Mouse (Mus musculus): ENCODE results near the gene Tgm2. TPM values are rescaled to one million over a fixed set of nuclear protein-coding genes. Genes with fewer than 3 reads are reported as not detected.

Gene Tgm2
- total and polyA plus RNA-seq, 3 experiments, result 18.7 to 37.0 (median 23.5) TPM

DNA sequence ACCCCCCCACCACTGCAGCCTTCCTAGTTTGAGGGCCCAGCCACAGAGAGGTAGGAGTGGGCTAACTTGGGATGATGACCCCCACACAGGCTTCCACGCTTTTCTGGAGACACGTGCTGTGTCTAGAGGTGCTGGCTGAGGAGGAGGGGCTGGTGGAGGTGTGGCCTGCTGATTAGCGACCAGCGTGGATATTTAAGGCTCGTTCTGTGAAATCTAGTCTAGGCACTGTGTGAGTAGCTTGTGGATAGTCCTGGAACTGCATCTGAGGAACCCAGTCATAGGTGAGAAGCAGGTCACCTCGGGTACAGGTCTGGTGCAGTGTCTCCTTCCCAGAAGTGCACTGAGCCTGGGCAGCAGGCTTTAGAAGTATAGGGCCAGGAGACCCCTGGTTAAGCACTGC, 29.6 kb downstream of the Tgm2 start:
- no peak for TF ChIP-seq GATA2 (IDR thresholded peaks at IDR 0.05; ENCODE audit: borderline replicate concordance, low read depth, low read length)
- no peak for TF ChIP-seq POLR2AphosphoS5 (IDR thresholded peaks at IDR 0.05; ENCODE audit: insufficient replicate concordance, low read depth, low read length)
- no peak for TF ChIP-seq TAL1 (conservative IDR thresholded peaks at IDR 0.05; ENCODE audit: low read depth, low read length)
- TF ChIP-seq GATA1 (IDR thresholded peaks at IDR 0.05; ENCODE audit: borderline replicate concordance, low read length), result no peak
- TF ChIP-seq CTCF (IDR thresholded peaks at IDR 0.05; ENCODE audit: low read depth, low read length), result no peak
- H3K9me3 ChIP-seq (replicated peaks), result no peaks in the 10 kb centered on the region
- DNase-seq (ENCODE audit: low spot score) (no peak), ATAC-seq (ENCODE audit: extremely low read depth, insufficient number of reproducible peaks, low FRiP score, poor library complexity, severe bottlenecking) (no peak)
- H3K27me3 ChIP-seq (ENCODE audit: insufficient read depth, low read length), result no peaks in the 10 kb centered on the region
- no peak overlapping the region; the same call in 1 of the 2 replicates for H3K4me3 ChIP-seq (ENCODE audit: low read depth, low read length)
- peaks cover 55% of the 10 kb centered on the region for H3K36me3 ChIP-seq (replicated peaks)
- peaks cover 92% of the 10 kb centered on the region for H3K4me1 ChIP-seq (ENCODE audit: insufficient read depth, low read depth, low read length)

DNA sequence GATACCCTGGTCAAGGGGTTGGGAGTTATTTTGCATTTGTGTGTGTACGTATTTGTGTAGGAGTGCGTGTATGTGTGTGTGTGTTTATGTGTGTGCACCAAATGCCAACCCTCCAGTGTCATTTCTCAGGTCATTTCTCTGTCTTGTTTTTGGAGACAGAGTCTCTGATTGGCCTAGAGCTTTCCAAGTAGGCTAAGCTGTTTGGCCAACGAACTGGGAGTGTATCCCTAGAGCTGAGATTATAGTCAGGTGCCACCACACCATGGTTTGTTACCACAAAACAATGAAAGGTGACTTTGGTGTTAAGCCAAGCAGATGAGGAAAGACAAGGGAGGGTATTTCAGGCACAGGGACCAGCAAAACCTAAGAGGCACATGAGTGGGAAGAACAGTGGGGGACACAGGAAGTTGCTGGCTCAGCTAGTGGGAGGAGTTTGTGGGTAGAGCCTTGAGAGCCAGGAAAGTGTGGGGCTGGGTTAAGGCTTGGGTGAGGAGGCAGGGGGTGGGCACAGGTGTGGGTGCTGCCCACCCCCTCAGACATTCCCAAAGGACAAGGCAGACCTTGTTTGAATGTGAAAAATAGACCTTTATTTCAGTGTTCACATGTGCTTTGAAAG, 30.3 kb downstream of the Tgm2 start:
- TF ChIP-seq GATA1 (IDR thresholded peaks at IDR 0.05; ENCODE audit: borderline replicate concordance, low read length) (no peak), POLR2AphosphoS5 (IDR thresholded peaks at IDR 0.05; ENCODE audit: insufficient replicate concordance, low read depth, low read length) (no peak), GATA2 (IDR thresholded peaks at IDR 0.05; ENCODE audit: borderline replicate concordance, low read depth, low read length) (no peak), TAL1 (conservative IDR thresholded peaks at IDR 0.05; ENCODE audit: low read depth, low read length) (no peak), CTCF (IDR thresholded peaks at IDR 0.05; ENCODE audit: low read depth, low read length) (no peak)
- H3K4me1 ChIP-seq (ENCODE audit: insufficient read depth, low read depth, low read length), result peaks cover 95% of the 10 kb centered on the region
- H3K4me3 ChIP-seq (ENCODE audit: low read depth, low read length), result no peak overlapping the region; the same call in 1 of the 2 replicates
- H3K27me3 ChIP-seq (ENCODE audit: insufficient read depth, low read length), result no peaks in the 10 kb centered on the region
- peaks cover 48% of the 10 kb centered on the region for H3K36me3 ChIP-seq (replicated peaks)
- no peaks in the 10 kb centered on the region for H3K9me3 ChIP-seq (replicated peaks)
- ATAC-seq (ENCODE audit: extremely low read depth, insufficient number of reproducible peaks, low FRiP score, poor library complexity, severe bottlenecking) (0 out of 2 replicates have a peak, but pooled peaks have one; percentile 12), DNase-seq (ENCODE audit: low spot score) (peak; percentile 25)

DNA sequence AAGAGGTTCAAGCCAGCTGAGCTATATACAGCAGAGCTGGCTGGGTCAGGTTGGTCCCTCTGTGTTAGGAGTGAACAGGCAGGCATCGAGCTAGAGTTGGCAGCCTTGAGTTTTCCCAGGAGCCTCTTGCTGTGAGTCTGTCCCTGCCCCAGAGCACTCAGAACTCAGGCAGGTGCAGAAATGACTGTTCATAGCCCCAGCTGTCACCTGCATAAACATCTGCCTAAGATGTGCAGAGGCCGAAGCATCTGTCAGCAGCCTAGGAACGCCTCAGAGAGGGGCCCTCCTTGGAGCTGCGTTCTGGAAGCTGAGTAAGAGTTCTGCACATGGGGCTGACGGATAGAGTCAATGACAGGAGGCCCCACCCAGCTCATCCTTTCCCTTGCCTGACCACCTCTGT, 31.3 kb downstream of the Tgm2 start:
- TF ChIP-seq GATA2 (IDR thresholded peaks at IDR 0.05; ENCODE audit: borderline replicate concordance, low read depth, low read length), result no peak
- no peak for TF ChIP-seq POLR2AphosphoS5 (IDR thresholded peaks at IDR 0.05; ENCODE audit: insufficient replicate concordance, low read depth, low read length)
- TF ChIP-seq CTCF (IDR thresholded peaks at IDR 0.05; ENCODE audit: low read depth, low read length), result no peak
- no peak for TF ChIP-seq TAL1 (conservative IDR thresholded peaks at IDR 0.05; ENCODE audit: low read depth, low read length)
- TF ChIP-seq GATA1 (IDR thresholded peaks at IDR 0.05; ENCODE audit: borderline replicate concordance, low read length), result no peak
- Histone ChIP-seq H3K27me3 (ENCODE audit: insufficient read depth, low read length) (no peaks in the 10 kb centered on the region), H3K4me1 (ENCODE audit: insufficient read depth, low read depth, low read length) (peaks cover 88% of the 10 kb centered on the region), H3K4me3 (ENCODE audit: low read depth, low read length) (no peak overlapping the region), H3K9me3 (replicated peaks) (no peaks in the 10 kb centered on the region), H3K36me3 (replicated peaks) (peaks cover 38% of the 10 kb centered on the region)
- DNase-seq (ENCODE audit: low spot score) (no peak), ATAC-seq (ENCODE audit: extremely low read depth, insufficient number of reproducible peaks, low FRiP score, poor library complexity, severe bottlenecking) (no peak)

DNA sequence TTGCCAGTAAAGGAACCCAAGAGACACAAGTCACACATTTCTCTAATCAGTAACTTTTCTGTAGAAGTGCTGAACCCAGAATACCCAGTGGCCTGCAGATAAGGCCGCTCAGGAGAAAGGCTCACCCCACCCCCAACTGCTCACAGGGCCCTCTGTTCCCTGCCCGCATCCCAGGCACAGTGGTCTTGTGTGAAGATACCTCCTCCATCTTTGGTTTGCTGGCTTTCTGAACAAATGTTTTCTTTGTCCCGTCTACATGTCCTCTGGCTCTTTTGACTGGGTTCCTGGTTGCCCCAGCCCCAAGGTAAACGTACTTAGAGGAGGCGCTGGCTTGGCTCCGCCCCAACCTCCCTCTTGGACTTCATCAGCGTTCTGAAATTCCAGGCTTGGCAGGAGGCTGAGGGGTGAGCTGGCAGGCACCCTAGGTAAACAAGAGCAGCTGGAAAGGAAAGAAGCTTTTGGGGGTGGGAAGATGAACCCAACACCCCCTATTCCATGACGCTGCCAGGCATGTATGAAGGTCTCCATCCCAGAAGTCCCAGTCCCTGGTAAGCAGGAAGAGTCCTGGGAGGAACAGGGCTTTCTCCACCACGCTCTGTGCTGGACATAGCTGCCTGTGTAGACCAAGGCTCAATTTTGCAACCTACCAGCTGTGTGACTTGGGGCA, 32.5 kb downstream of the Tgm2 start:
- H3K9me3 ChIP-seq (replicated peaks), result no peaks in the 10 kb centered on the region
- ATAC-seq (ENCODE audit: extremely low read depth, insufficient number of reproducible peaks, low FRiP score, poor library complexity, severe bottlenecking) (peak; percentile 64), DNase-seq (ENCODE audit: low spot score) (peak; percentile 39)
- peak overlapping the region; percentile 59; the same call in 1 of the 2 replicates for H3K4me3 ChIP-seq (ENCODE audit: low read depth, low read length)
- TF ChIP-seq GATA2 (IDR thresholded peaks at IDR 0.05; ENCODE audit: borderline replicate concordance, low read depth, low read length) (no peak), TAL1 (conservative IDR thresholded peaks at IDR 0.05; ENCODE audit: low read depth, low read length) (0 out of 2 replicates have a peak, but pooled peaks have one; percentile 8)
- peaks cover 89% of the 10 kb centered on the region for H3K4me1 ChIP-seq (ENCODE audit: insufficient read depth, low read depth, low read length)
- H3K27me3 ChIP-seq (ENCODE audit: insufficient read depth, low read length), result no peaks in the 10 kb centered on the region
- peaks cover 27% of the 10 kb centered on the region for H3K36me3 ChIP-seq (replicated peaks)

DNA sequence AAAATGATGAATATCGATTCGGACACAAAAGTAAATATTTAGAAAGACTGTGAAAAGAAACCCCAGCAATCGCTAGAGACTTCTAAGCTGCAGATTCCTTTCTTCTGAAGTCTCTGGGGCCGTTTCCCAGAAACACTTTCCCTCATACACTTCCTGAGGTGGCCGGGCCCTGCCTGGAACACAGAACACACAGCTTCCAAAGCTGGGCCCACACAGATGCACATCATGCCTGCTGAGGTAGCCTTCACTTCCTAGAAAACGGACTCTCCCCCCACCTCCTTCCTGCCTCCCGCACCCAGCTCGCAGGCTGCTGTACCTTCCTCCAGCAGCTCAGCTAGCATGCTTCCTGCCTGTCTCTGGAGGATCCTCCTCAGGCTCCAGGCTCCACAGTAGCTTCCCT, 36.7 kb downstream of the Tgm2 start:
- peak; percentile 47; the same call in 1 of the 2 replicates for ATAC-seq (ENCODE audit: extremely low read depth, insufficient number of reproducible peaks, low FRiP score, poor library complexity, severe bottlenecking)
- H3K27me3 ChIP-seq (ENCODE audit: insufficient read depth, low read length), result peaks cover 5% of the 10 kb centered on the region; the same call in 1 of the 2 replicates
- peaks cover 75% of the 10 kb centered on the region for H3K4me1 ChIP-seq (ENCODE audit: insufficient read depth, low read depth, low read length)
- no peaks in the 10 kb centered on the region for H3K9me3 ChIP-seq (replicated peaks)
- no peaks in the 10 kb centered on the region for H3K36me3 ChIP-seq (replicated peaks)
- H3K4me3 ChIP-seq (ENCODE audit: low read depth, low read length), result peak overlapping the region; percentile 21; the same call in 1 of the 2 replicates
- no peak for TF ChIP-seq TAL1 (conservative IDR thresholded peaks at IDR 0.05; ENCODE audit: low read depth, low read length)
- TF ChIP-seq POLR2AphosphoS5 (IDR thresholded peaks at IDR 0.05; ENCODE audit: insufficient replicate concordance, low read depth, low read length), result no peak
- TF ChIP-seq CTCF (IDR thresholded peaks at IDR 0.05; ENCODE audit: low read depth, low read length), result no peak
- no peak for TF ChIP-seq GATA1 (IDR thresholded peaks at IDR 0.05; ENCODE audit: borderline replicate concordance, low read length)
- no peak for TF ChIP-seq GATA2 (IDR thresholded peaks at IDR 0.05; ENCODE audit: borderline replicate concordance, low read depth, low read length)
- DNase-seq (ENCODE audit: low spot score), result no peak

DNA sequence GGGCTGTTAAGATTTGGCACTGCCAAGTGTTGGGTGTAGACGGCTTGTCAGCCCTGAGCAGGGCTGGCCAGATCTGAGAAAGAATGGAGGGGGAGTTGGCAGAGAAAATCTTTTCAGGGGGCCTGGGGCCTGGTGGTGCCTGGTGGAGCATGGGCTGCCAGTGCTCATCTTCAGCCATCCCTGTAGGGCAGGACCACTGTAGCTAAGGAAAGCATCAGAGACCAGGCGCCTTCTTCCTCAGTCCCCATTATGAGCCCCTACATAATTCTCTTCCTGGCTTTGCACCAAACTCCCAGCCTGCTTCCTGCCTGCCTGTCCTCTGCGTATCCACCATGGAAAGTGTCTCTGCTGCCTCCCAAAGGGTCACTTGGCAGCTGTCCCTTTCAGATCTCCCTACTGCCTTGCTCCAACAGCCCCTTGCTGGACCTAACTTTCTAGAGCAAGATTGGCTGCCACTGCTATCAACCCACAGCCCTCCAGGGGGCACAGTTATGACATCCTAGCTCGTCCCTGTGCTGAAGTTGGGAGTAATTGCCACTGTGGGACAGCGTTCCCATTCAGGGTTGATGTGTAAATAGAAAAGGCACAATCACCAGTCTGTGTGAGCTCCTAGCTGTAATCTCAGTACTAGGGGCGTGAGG, 39.2 kb downstream of the Tgm2 start:
- Histone ChIP-seq H3K27me3 (ENCODE audit: insufficient read depth, low read length) (peaks cover 20% of the 10 kb centered on the region), H3K9me3 (replicated peaks) (no peaks in the 10 kb centered on the region), H3K4me3 (ENCODE audit: low read depth, low read length) (no peak overlapping the region), H3K4me1 (ENCODE audit: insufficient read depth, low read depth, low read length) (peaks cover 53% of the 10 kb centered on the region), H3K36me3 (replicated peaks) (no peaks in the 10 kb centered on the region)
- DNase-seq (ENCODE audit: low spot score), result peak; percentile 42
- TF ChIP-seq CTCF (IDR thresholded peaks at IDR 0.05; ENCODE audit: low read depth, low read length) (peak; percentile 41; the same call in 1 of the 2 replicates), GATA1 (IDR thresholded peaks at IDR 0.05; ENCODE audit: borderline replicate concordance, low read length) (no peak), GATA2 (IDR thresholded peaks at IDR 0.05; ENCODE audit: borderline replicate concordance, low read depth, low read length) (no peak), POLR2AphosphoS5 (IDR thresholded peaks at IDR 0.05; ENCODE audit: insufficient replicate concordance, low read depth, low read length) (no peak), TAL1 (conservative IDR thresholded peaks at IDR 0.05; ENCODE audit: low read depth, low read length) (no peak)
- ATAC-seq (ENCODE audit: extremely low read depth, insufficient number of reproducible peaks, low FRiP score, poor library complexity, severe bottlenecking), result no peak

All from G1E (cell line).